Mouse (Mus musculus) A20 (cell line): ENCODE data around the gene Kir3dl1.
"Not testable (repeated sequence)": the region's sequence is repeated elsewhere in the genome, so short reads cannot be mapped to it uniquely, and the experiment has no call there.

Source experiments
- DNase-seq: peaks from one replicate; pipeline ENCODE4 v3.0.0-alpha.2; 2011; ENCODE audit warnings: low read depth, low spot score

The Kir3dl1 gene

DNA sequence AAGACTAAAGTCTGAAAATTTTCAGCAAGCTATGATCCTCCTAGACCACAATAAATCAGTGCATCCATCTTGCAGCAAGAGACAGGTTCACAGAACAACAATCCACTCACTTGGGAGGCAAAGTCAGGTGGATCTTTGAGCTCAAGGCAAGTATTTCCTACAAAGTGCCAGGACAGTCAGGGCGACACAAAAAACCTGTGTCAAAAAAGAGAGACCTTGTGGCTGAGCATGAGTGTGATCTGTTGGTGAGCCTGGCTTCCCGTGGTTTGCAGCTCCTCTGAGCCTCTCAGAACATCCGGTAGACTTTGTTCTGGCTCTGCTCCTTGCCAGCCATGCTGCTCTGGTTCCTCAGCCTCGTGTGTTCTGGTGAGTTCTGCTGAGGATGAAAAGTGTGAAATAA lies at the start of gene Kir3dl1:
Gene Kir3dl1 (plus strand): TSS at position 301 of the 400 bp plus-strand sequence.
- not testable (repeated sequence) for DNase-seq

DNA sequence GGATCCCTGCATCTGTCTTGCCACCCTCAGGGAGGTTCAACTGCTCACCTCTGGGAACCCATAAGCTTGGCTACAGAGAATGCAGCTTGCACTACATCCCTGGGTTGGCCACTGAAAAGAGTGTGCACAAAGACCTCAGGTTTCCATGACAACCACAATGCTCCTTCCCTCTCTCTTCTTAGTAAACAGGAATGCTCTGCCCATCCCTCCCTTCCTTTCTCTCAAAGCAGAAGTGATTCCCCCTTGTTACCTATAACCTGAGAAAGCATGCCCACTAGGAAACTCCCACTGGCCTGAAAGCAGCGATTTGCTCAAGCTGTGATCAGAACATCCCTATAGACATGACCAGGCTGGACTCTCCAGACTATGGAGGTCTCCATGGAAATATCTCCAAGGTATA lies 26.2 kb downstream of the Kir3dl1 start, which contains the start of gene Kir3dl2:
Gene Kir3dl2 (minus strand): TSS at position 101 of the 400 bp plus-strand sequence.
- DNase-seq: not testable (repeated sequence)

- DNase-seq: not testable (repeated sequence)
Measured at GRCm38 (mm10) chrX:136569094-136569493, 51.3 kb downstream of the Kir3dl1 start.
